Mouse (Mus musculus): ENCODE results near the gene Phactr3. TPM values are rescaled to one million over a fixed set of nuclear protein-coding genes. Genes with fewer than 3 reads are reported as not detected.

Gene Phactr3
- polyA plus RNA-seq, 1 experiment from 2014 or later, result 1.4 TPM

DNA sequence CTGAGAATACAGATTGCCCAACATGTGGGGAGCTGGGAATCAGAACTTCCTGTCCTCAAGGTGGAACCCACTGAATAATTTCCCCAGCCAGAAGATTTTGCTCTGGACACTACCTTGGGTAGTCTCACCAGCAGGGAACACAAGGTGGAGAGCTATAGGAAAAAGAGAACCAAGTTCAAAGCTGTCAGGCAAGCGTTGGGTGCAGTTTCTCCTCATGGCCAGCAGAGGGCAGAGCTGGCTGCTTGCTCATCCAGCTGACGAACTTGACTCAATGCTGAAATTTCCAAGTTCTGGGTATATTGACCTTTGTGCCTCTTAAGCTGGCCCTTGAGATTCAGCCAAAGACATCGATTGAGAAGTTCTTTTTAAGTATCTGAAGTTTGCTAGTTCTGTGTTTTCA is 18.7 kb downstream of the Phactr3 start:
- Histone ChIP-seq H3K4me2 (replicated peaks) (no peak overlapping the region), H3K9me3 (replicated peaks) (no peaks in the 10 kb centered on the region), H3K27me3 (peaks cover 16% of the 10 kb centered on the region), H3K9ac (no peak overlapping the region), H3K36me3 (no peaks in the 10 kb centered on the region), H3K4me3 (replicated peaks) (no peak overlapping the region), H3K27ac (replicated peaks) (no peak overlapping the region), H3K4me1 (peaks cover 6% of the 10 kb centered on the region; the same call in 1 of the 2 replicates)
- no peak for ATAC-seq (ENCODE audit: insufficient number of reproducible peaks, low FRiP score, low TSS enrichment, low read depth)
- WGBS, result 4% methylated on average over 3 of the region's 3 CpGs

DNA sequence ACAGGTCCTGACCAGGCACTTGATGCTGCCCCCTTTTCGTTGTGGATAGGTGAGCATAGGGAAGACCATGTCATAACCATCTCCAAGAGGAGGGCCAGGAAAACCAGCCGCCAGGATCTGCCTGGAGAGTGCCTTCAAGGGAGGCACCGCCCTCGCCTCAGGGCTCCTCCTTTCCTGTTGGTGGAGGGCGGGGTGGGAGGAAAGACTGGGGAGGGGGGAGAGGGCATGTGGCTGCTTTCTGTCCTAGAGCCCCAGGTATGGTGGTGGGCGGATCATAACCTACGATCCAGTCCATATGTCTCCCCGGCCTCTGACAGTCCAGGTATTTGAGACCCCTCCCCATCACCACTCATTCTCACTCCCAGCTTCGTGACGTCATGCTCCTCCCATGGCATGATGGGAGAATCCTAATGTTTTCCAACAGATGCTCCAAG is 22.7 kb downstream of the Phactr3 start:
- no peak overlapping the region for H3K4me2 ChIP-seq (replicated peaks)
- WGBS, result 3% methylated on average over 10 of the region's 10 CpGs
- H3K4me1 ChIP-seq, result peaks cover 6% of the 10 kb centered on the region; the same call in 1 of the 2 replicates
- no peak overlapping the region for H3K27ac ChIP-seq (replicated peaks)
- H3K4me3 ChIP-seq (replicated peaks), result no peak overlapping the region
- no peak overlapping the region for H3K9ac ChIP-seq
- no peaks in the 10 kb centered on the region for H3K9me3 ChIP-seq (replicated peaks)
- H3K27me3 ChIP-seq, result peaks cover 33% of the 10 kb centered on the region
- no peaks in the 10 kb centered on the region for H3K36me3 ChIP-seq
- ATAC-seq (ENCODE audit: insufficient number of reproducible peaks, low FRiP score, low TSS enrichment, low read depth), result no peak

DNA sequence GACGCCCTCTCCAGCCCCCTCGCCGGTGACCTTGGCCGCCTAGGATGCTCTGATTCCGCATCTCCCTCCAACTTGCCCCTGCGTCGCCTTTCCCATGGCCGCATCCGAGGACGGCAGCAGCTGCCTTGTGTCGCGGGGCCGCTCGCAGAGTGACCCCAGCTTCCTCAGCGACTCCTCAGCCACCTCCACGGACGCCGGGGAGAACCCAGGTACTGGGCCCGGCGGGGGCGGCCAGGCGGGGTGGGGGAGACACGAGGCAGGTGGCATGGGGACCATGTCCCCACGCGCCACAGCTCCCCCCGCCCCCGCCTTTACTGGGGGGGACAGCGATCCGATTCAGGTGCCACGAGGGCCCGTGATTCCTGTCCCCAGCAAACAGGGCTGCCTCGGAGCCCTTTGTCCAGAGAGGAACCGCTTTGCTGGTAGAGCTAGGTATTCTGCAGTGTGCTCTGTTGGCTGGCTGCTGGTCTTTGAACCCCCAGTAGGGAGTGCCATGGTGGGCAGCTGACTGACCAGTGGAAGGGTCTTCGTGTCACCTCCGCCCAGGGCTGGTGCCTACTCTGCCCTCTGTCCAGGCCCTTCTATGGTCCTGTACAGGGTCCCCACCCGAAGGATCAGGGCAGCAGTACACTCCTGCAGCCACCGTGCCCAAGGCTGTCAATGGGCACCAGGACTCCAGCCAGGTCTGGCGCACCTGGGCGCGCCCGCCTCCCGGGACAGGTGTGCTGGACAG is 23.7 kb downstream of the Phactr3 start:
- ATAC-seq (ENCODE audit: insufficient number of reproducible peaks, low FRiP score, low TSS enrichment, low read depth), result no peak
- Histone ChIP-seq H3K27me3 (peaks cover 33% of the 10 kb centered on the region), H3K4me3 (replicated peaks) (peak overlapping the region; percentile 22), H3K9me3 (replicated peaks) (no peaks in the 10 kb centered on the region), H3K4me1 (peaks cover 6% of the 10 kb centered on the region; the same call in 1 of the 2 replicates), H3K9ac (no peak overlapping the region), H3K36me3 (no peaks in the 10 kb centered on the region), H3K4me2 (replicated peaks) (peak overlapping the region; percentile 41), H3K27ac (replicated peaks) (no peak overlapping the region)
- 12% methylated on average over 39 of the region's 42 CpGs for WGBS

DNA sequence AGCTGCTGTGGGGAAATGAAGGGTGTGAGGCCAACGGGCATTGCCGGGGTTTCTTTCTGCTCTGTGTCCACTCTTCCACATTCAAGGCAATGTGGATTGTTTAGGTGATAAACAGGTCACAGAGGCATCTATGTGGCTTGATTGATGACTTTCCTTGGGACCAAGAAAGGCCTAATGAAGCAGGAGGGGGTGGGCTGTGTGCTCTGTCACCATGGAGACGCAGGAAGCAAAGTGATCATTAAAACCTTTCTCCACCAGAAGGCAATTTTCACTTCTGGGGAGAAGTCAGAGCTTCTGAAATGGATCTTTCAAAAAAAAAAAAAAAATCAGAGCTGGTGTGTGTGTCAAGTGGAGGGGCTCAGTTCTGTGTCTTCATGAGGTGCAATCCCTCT is 24.2 kb downstream of the Phactr3 start:
- no peaks in the 10 kb centered on the region for H3K9me3 ChIP-seq (replicated peaks)
- no peaks in the 10 kb centered on the region for H3K36me3 ChIP-seq
- peaks cover 6% of the 10 kb centered on the region; the same call in 1 of the 2 replicates for H3K4me1 ChIP-seq
- no peak overlapping the region for H3K4me3 ChIP-seq (replicated peaks)
- 50% methylated on average over 3 of the region's 3 CpGs for WGBS
- ATAC-seq (ENCODE audit: insufficient number of reproducible peaks, low FRiP score, low TSS enrichment, low read depth), result no peak
- peaks cover 33% of the 10 kb centered on the region for H3K27me3 ChIP-seq
- no peak overlapping the region for H3K9ac ChIP-seq
- H3K4me2 ChIP-seq (replicated peaks), result no peak overlapping the region
- no peak overlapping the region for H3K27ac ChIP-seq (replicated peaks)

DNA sequence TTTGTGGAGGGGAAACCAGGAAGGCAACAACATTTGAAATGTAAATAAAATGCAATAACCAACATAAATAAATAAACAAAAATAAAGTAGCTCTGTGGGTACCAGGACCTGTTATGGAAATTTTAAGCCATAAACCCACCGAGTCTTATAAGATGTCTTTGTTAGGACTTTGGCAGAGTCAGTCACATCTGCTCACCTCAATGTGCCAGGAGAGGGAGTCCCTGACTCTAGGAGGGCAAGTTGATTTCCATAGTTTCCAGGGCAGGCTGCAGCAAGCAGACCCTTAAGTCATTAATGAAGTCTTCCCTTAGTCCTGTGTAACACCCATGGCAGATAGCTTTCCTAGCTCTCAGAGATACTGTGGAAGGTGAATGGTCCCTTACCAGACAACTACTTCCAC is 25.1 kb downstream of the Phactr3 start:
- Histone ChIP-seq H3K4me2 (replicated peaks) (no peak overlapping the region), H3K9ac (no peak overlapping the region), H3K27ac (replicated peaks) (no peak overlapping the region), H3K36me3 (no peaks in the 10 kb centered on the region), H3K27me3 (peaks cover 33% of the 10 kb centered on the region), H3K4me1 (peaks cover 6% of the 10 kb centered on the region; the same call in 1 of the 2 replicates), H3K4me3 (replicated peaks) (no peak overlapping the region), H3K9me3 (replicated peaks) (no peaks in the 10 kb centered on the region)
- WGBS, result 65% methylated on average over 1 of the region's 1 CpGs
- ATAC-seq (ENCODE audit: insufficient number of reproducible peaks, low FRiP score, low TSS enrichment, low read depth), result no peak

DNA sequence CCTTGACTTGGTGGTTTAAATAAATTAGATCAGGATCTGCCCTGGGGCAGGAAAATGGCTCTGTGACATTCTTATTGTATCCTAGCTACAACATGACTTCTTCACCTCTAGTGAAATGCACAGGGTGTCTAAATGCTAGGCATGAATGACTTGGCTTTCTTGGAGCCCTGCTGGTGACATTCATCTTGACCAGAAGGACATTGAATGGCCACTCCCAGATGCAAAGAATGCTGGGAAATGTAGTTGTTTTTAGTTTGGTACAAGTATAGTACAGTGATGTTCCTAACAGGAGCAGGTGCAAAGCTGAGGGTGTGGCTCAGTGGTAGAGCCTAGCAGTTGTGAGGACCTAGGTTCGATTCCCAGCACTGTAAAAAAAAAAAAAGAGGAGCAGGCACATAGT is 30.5 kb downstream of the Phactr3 start:
- H3K4me3 ChIP-seq (replicated peaks), result no peak overlapping the region
- no peaks in the 10 kb centered on the region for H3K4me1 ChIP-seq
- H3K9ac ChIP-seq, result no peak overlapping the region
- H3K36me3 ChIP-seq, result no peaks in the 10 kb centered on the region
- no peak overlapping the region for H3K4me2 ChIP-seq (replicated peaks)
- WGBS, result 61% methylated on average over 1 of the region's 1 CpGs
- no peaks in the 10 kb centered on the region for H3K9me3 ChIP-seq (replicated peaks)
- H3K27me3 ChIP-seq, result peaks cover 1% of the 10 kb centered on the region; the same call in 1 of the 2 replicates
- H3K27ac ChIP-seq (replicated peaks), result no peak overlapping the region
- ATAC-seq (ENCODE audit: insufficient number of reproducible peaks, low FRiP score, low TSS enrichment, low read depth), result no peak

DNA sequence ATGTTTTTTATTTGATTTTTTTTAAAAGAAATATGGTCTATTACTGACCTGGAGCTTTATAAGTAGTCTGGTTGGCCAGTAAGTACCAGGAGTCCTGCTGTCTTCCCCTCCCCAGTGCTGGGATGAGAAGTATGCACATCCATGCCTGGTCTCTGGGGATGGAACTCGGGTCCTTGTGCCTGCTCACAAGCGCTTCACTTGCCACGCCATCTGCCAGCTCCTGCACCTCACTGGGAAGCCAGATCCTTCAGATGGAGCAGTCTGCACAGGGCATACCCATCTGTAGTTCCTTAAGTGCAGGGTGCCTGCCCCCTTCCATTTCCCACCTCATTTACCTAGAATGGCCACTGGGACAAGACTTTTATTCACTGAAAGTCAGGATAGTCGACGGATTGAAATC is 31.9 kb downstream of the Phactr3 start:
- Histone ChIP-seq H3K27ac (replicated peaks) (no peak overlapping the region), H3K9ac (no peak overlapping the region), H3K4me3 (replicated peaks) (no peak overlapping the region), H3K4me2 (replicated peaks) (no peak overlapping the region), H3K4me1 (no peaks in the 10 kb centered on the region), H3K27me3 (no peaks in the 10 kb centered on the region), H3K36me3 (no peaks in the 10 kb centered on the region), H3K9me3 (replicated peaks) (no peaks in the 10 kb centered on the region)
- ATAC-seq (ENCODE audit: insufficient number of reproducible peaks, low FRiP score, low TSS enrichment, low read depth), result no peak
- 71% methylated on average over 5 of the region's 5 CpGs for WGBS

DNA sequence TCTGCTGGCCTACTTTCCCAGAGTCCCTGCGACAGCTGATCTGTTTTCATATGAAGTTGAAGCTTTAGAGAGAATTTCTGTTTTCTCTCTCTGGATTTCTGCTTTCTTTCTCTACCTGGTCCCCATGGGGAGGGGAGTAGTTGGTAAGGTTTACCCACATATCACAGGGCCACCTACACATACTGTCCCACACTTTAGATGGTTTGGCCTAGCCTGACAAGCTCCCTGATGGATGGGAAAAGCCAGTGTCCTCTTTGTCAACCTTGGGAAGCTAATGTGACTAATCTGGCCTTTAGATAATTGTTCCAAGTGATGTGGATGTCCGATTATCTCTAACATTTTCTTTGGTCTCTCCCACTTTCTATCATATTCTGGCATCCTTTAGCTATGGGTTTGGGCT is 34.8 kb downstream of the Phactr3 start:
- 77% methylated on average over 2 of the region's 2 CpGs for WGBS
- no peak overlapping the region for H3K4me2 ChIP-seq (replicated peaks)
- no peaks in the 10 kb centered on the region for H3K27me3 ChIP-seq
- H3K4me3 ChIP-seq (replicated peaks), result no peak overlapping the region
- H3K27ac ChIP-seq (replicated peaks), result no peak overlapping the region
- no peaks in the 10 kb centered on the region for H3K36me3 ChIP-seq
- no peak overlapping the region for H3K9ac ChIP-seq
- no peaks in the 10 kb centered on the region for H3K9me3 ChIP-seq (replicated peaks)
- no peaks in the 10 kb centered on the region for H3K4me1 ChIP-seq
- ATAC-seq (ENCODE audit: insufficient number of reproducible peaks, low FRiP score, low TSS enrichment, low read depth), result no peak

DNA sequence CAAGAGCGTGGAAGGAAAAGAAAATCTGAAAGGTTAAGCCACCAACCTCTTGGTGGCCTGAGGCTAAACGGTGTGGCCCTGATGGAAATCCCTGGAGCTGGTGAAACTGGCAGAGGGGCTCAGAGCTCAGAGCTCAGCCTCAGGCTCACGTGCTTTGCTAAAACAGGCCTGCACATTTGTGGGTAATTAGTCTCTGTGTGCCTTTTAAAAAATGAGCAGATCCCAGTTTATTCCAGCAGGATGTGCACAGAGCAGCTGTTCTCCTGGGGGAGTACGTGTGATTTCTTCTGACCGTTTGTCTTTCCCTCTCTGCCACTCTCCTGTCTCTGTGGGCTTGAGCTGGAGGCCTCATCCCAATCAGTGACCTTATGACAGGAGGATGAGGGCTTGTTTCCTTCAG is 35.4 kb downstream of the Phactr3 start:
- Histone ChIP-seq H3K4me3 (replicated peaks) (no peak overlapping the region), H3K36me3 (no peaks in the 10 kb centered on the region), H3K4me2 (replicated peaks) (no peak overlapping the region), H3K27me3 (no peaks in the 10 kb centered on the region), H3K9ac (no peak overlapping the region), H3K27ac (replicated peaks) (no peak overlapping the region), H3K4me1 (no peaks in the 10 kb centered on the region), H3K9me3 (replicated peaks) (no peaks in the 10 kb centered on the region)
- WGBS, result 30% methylated on average over 5 of the region's 5 CpGs
- no peak for ATAC-seq (ENCODE audit: insufficient number of reproducible peaks, low FRiP score, low TSS enrichment, low read depth)

DNA sequence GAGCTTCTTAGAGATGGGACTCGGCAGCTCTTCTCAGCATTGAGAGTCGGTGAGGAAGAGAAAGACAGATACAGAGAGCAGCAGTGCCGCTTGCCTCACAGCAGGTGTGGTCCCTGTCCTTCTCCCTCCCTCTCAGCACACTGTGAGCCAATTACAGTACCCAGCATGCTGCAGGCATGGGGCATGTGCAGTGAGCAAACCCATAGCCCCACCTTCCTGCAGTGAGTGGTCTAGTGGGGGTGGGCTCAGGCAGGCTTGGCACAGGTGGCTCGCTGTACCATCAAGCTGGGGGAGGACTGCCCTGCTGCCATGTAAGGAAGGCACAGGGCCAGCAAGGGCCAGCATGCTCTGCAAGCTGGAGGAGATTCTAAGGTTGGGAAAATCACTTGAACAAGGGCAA is 35.8 kb downstream of the Phactr3 start:
- no peaks in the 10 kb centered on the region for H3K27me3 ChIP-seq
- no peak overlapping the region for H3K4me2 ChIP-seq (replicated peaks)
- H3K9ac ChIP-seq, result no peak overlapping the region
- no peaks in the 10 kb centered on the region for H3K9me3 ChIP-seq (replicated peaks)
- no peaks in the 10 kb centered on the region for H3K4me1 ChIP-seq
- WGBS, result 33% methylated on average over 4 of the region's 4 CpGs
- ATAC-seq (ENCODE audit: insufficient number of reproducible peaks, low FRiP score, low TSS enrichment, low read depth), result no peak
- H3K4me3 ChIP-seq (replicated peaks), result no peak overlapping the region
- no peaks in the 10 kb centered on the region for H3K36me3 ChIP-seq
- H3K27ac ChIP-seq (replicated peaks), result no peak overlapping the region

DNA sequence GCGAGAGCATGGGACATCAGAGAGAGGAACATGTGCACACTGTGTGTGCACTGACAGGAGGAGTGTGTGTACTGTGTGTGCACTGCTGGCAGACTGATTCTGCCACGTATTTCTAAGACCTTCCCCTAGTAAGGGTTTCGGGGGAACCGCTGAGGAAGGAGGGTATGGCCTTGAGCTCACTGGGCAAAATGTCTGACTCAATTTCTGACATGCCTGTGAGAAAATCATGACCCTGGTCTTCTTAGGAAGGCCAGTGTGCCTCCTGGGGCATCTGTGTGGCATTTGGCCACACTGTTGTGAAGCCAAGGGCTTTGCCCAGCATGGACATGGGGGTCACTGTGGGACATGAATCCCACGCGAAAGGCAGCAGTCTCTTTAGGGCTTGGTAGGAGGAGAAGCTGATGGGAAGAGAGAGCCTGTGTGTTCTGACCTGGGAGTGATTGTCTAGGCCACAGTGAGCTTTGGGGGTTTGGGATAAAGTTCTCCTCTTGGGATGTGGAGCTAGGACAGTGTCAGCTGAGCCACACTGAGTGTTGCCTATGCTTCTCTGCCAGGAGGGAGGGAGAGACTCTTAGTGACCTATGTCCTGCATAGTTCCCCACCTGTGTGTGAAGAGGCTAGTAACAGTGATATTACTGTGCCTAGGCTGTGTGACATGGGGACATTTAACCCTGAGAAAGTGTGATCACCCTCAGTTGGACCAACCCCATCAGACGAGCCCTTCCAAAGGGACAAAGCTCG is 36.6 kb downstream of the Phactr3 start:
- Histone ChIP-seq H3K9me3 (replicated peaks) (no peaks in the 10 kb centered on the region), H3K9ac (no peak overlapping the region), H3K4me1 (no peaks in the 10 kb centered on the region), H3K27ac (replicated peaks) (no peak overlapping the region), H3K36me3 (no peaks in the 10 kb centered on the region), H3K27me3 (no peaks in the 10 kb centered on the region), H3K4me3 (replicated peaks) (no peak overlapping the region), H3K4me2 (replicated peaks) (no peak overlapping the region)
- ATAC-seq (ENCODE audit: insufficient number of reproducible peaks, low FRiP score, low TSS enrichment, low read depth), result no peak
- 80% methylated on average over 8 of the region's 8 CpGs for WGBS
